Mouse (Mus musculus) hindbrain, embryonic 12.5 days (tissue): ENCODE results near the gene Tpcn2. TPM values are rescaled to one million over a fixed set of nuclear protein-coding genes. Genes with fewer than 3 reads are reported as not detected.

Source experiments
- ATAC-seq: fragments of 200-750 bp; cut with Nextera tagmentation; 2 replicates; pipeline ENCODE4 v1.8.0; 2017; ENCODE audit warnings: moderate TSS enrichment; ENCODE audit not compliant: low FRiP score
- H3K27ac ChIP-seq: fragments of 300-500 bp; sonication (generic); 2 replicates; pipeline ENCODE4 v1.5.1; 2016; ENCODE audit warnings: mild to moderate bottlenecking
- H3K27me3 ChIP-seq: fragments of 300-500 bp; sonication (generic); 2 replicates; pipeline ENCODE4 v1.6.1; 2016; ENCODE audit warnings: mild to moderate bottlenecking
- H3K36me3 ChIP-seq: fragments of 300-500 bp; sonication (generic); 2 replicates; pipeline ENCODE4 v1.6.1; 2016; ENCODE audit warnings: mild to moderate bottlenecking
- H3K4me1 ChIP-seq: fragments of 300-500 bp; sonication (generic); 2 replicates; pipeline ENCODE4 v1.6.1; 2016
- H3K4me2 ChIP-seq: fragments of 300-500 bp; sonication (generic); replicated peaks from 2 replicates; pipeline ENCODE4 v1.6.1; 2016; ENCODE audit warnings: mild to moderate bottlenecking
- H3K4me3 ChIP-seq: fragments of 300-500 bp; sonication (generic); 2 replicates; pipeline ENCODE4 v1.5.1; 2016; ENCODE audit warnings: mild to moderate bottlenecking
- H3K9ac ChIP-seq: fragments of 300-500 bp; sonication (generic); 2 replicates; pipeline ENCODE4 v1.6.1; 2016; ENCODE audit warnings: mild to moderate bottlenecking, moderate library complexity
- H3K9me3 ChIP-seq: fragments of 300-500 bp; sonication (generic); replicated peaks from 2 replicates; pipeline ENCODE4 v1.6.1; 2016; ENCODE audit warnings: mild to moderate bottlenecking
- WGBS: fragments of 180-500 bp; shearing (Covaris S2); methylation state at CpG from one replicate; pipeline ENCODE4 v1.1.7; 2016; 5-methylcytosine and 5-hydroxymethylcytosine counted together
- polyA plus RNA-seq: library from polyadenylated mRNA; unstranded; fragments of >200 nt; fragmentation: Nextera tagmentation; extraction: Ambion mirVana; gene quantifications from 2 replicates; pipeline ENCODE4 v1.2.1, GENCODE M21; 2016

The Tpcn2 gene
- polyA plus RNA-seq, 1 experiment from 2014 or later: 6.8 TPM

- H3K4me1 ChIP-seq: peaks cover 27% of the 10 kb centered on the region
- H3K9ac ChIP-seq: no peak overlapping the region
- ATAC-seq: no peak
- H3K9me3 ChIP-seq: no peaks in the 10 kb centered on the region
- WGBS: 74% methylated on average over 6 of the region's 6 CpGs
- no peak overlapping the region for H3K27ac ChIP-seq
- H3K27me3 ChIP-seq: no peaks in the 10 kb centered on the region
- H3K36me3 ChIP-seq: no peaks in the 10 kb centered on the region
- no peak overlapping the region for H3K4me3 ChIP-seq
- H3K4me2 ChIP-seq: no peak overlapping the region
These were observed 91.0 kb downstream of the Tpcn2 start for GRCm38 (mm10) chr7:145192836-145193235.

GRCm38 (mm10) chr7:145190520-145190919 lies 93.3 kb downstream of the Tpcn2 start:
- Histone ChIP-seq H3K36me3 (no peaks in the 10 kb centered on the region), H3K27me3 (no peaks in the 10 kb centered on the region), H3K4me2 (no peak overlapping the region), H3K9me3 (no peaks in the 10 kb centered on the region), H3K4me1 (peaks cover 20% of the 10 kb centered on the region), H3K4me3 (no peak overlapping the region), H3K27ac (no peak overlapping the region), H3K9ac (no peak overlapping the region)
- no peak for ATAC-seq

GRCm38 (mm10) chr7:145189342-145189741 lies 94.5 kb downstream of the Tpcn2 start:
- H3K27me3 ChIP-seq: no peaks in the 10 kb centered on the region
- 52% methylated on average over 8 of the region's 8 CpGs for WGBS
- no peaks in the 10 kb centered on the region for H3K36me3 ChIP-seq
- no peak for ATAC-seq
- no peak overlapping the region for H3K27ac ChIP-seq
- no peak overlapping the region for H3K4me2 ChIP-seq
- H3K4me3 ChIP-seq: no peak overlapping the region
- H3K9ac ChIP-seq: no peak overlapping the region
- no peaks in the 10 kb centered on the region for H3K9me3 ChIP-seq
- peaks cover 9% of the 10 kb centered on the region for H3K4me1 ChIP-seq

- Histone ChIP-seq H3K36me3 (no peaks in the 10 kb centered on the region), H3K27ac (no peak overlapping the region), H3K9ac (no peak overlapping the region), H3K4me3 (no peak overlapping the region), H3K4me1 (peaks cover 4% of the 10 kb centered on the region; the same call in 1 of the 2 replicates), H3K9me3 (no peaks in the 10 kb centered on the region), H3K4me2 (no peak overlapping the region), H3K27me3 (no peaks in the 10 kb centered on the region)
- 69% methylated on average over 3 of the region's 3 CpGs for WGBS
- ATAC-seq: no peak
These were observed 96.0 kb downstream of the Tpcn2 start for GRCm38 (mm10) chr7:145187802-145188201.

GRCm38 (mm10) chr7:145182388-145182787 lies 101.4 kb downstream of the Tpcn2 start:
- Histone ChIP-seq H3K27me3 (no peaks in the 10 kb centered on the region), H3K4me2 (no peak overlapping the region), H3K4me1 (peaks cover 15% of the 10 kb centered on the region), H3K9me3 (no peaks in the 10 kb centered on the region), H3K27ac (no peak overlapping the region), H3K4me3 (no peak overlapping the region), H3K36me3 (no peaks in the 10 kb centered on the region), H3K9ac (no peak overlapping the region)
- 50% methylated on average over 4 of the region's 4 CpGs for WGBS
- ATAC-seq: no peak

GRCm38 (mm10) chr7:145181376-145182034 lies 102.3 kb downstream of the Tpcn2 start:
- Histone ChIP-seq H3K4me3 (no peak overlapping the region), H3K36me3 (no peaks in the 10 kb centered on the region), H3K4me2 (no peak overlapping the region), H3K9ac (no peak overlapping the region), H3K27ac (peak overlapping the region; percentile 49; the same call in 1 of the 2 replicates), H3K9me3 (no peaks in the 10 kb centered on the region), H3K4me1 (peaks cover 23% of the 10 kb centered on the region), H3K27me3 (no peaks in the 10 kb centered on the region)
- whole genome bisulfite sequencing: 50% methylated on average over 11 of the region's 11 CpGs
- ATAC-seq: no peak

- Histone ChIP-seq H3K27me3 (no peaks in the 10 kb centered on the region), H3K4me2 (no peak overlapping the region), H3K36me3 (no peaks in the 10 kb centered on the region), H3K4me1 (peaks cover 25% of the 10 kb centered on the region), H3K9ac (no peak overlapping the region), H3K9me3 (no peaks in the 10 kb centered on the region), H3K27ac (no peak overlapping the region), H3K4me3 (no peak overlapping the region)
- no peak for ATAC-seq
- 48% methylated on average over 5 of the region's 5 CpGs for WGBS
These were observed 104.1 kb downstream of the Tpcn2 start for GRCm38 (mm10) chr7:145179691-145180091.

- no peaks in the 10 kb centered on the region for H3K36me3 ChIP-seq
- no peak overlapping the region for H3K4me3 ChIP-seq
- 37% methylated on average over 15 of the region's 15 CpGs for WGBS
- H3K9me3 ChIP-seq: no peaks in the 10 kb centered on the region
- H3K4me2 ChIP-seq: no peak overlapping the region
- ATAC-seq: 0 out of 2 replicates have a peak, but pooled peaks have one; percentile 23
- H3K9ac ChIP-seq: 0 out of 2 replicates have a peak overlapping the region, but pooled peaks have one; percentile 8
- peaks cover 5% of the 10 kb centered on the region for H3K27me3 ChIP-seq
- peaks cover 34% of the 10 kb centered on the region for H3K4me1 ChIP-seq
- peak overlapping the region; percentile 44; the same call in 1 of the 2 replicates for H3K27ac ChIP-seq
These were observed 106.8 kb downstream of the Tpcn2 start for GRCm38 (mm10) chr7:145176750-145177589.

- Histone ChIP-seq H3K27ac (peak overlapping the region; percentile 64), H3K9ac (no peak overlapping the region), H3K4me1 (peaks cover 22% of the 10 kb centered on the region), H3K4me3 (no peak overlapping the region), H3K4me2 (peak overlapping the region; percentile 38), H3K9me3 (no peaks in the 10 kb centered on the region), H3K27me3 (peaks cover 8% of the 10 kb centered on the region), H3K36me3 (no peaks in the 10 kb centered on the region)
- WGBS: 33% methylated on average over 15 of the region's 15 CpGs
- ATAC-seq: peak; percentile 57
These were observed 110.2 kb downstream of the Tpcn2 start for GRCm38 (mm10) chr7:145173563-145173962.

GRCm38 (mm10) chr7:145173116-145173515 lies 110.7 kb downstream of the Tpcn2 start:
- peaks cover 8% of the 10 kb centered on the region for H3K27me3 ChIP-seq
- peak overlapping the region; percentile 5; the same call in 1 of the 2 replicates for H3K9ac ChIP-seq
- peak; percentile 88 for ATAC-seq
- peak overlapping the region; percentile 38 for H3K4me2 ChIP-seq
- H3K27ac ChIP-seq: peak overlapping the region; percentile 64
- no peak overlapping the region for H3K4me3 ChIP-seq
- no peaks in the 10 kb centered on the region for H3K9me3 ChIP-seq
- H3K4me1 ChIP-seq: peaks cover 22% of the 10 kb centered on the region
- 5% methylated on average over 12 of the region's 12 CpGs for WGBS
- H3K36me3 ChIP-seq: no peaks in the 10 kb centered on the region

GRCm38 (mm10) chr7:145169703-145170102 lies 114.1 kb downstream of the Tpcn2 start:
- ATAC-seq: no peak

More at GRCm38 (mm10) chr7:145169703-145170102, 114.1 kb downstream of the Tpcn2 start:
- Histone ChIP-seq H3K4me2 (no peak overlapping the region), H3K9ac (no peak overlapping the region), H3K36me3 (no peaks in the 10 kb centered on the region), H3K27me3 (peaks cover 8% of the 10 kb centered on the region), H3K9me3 (no peaks in the 10 kb centered on the region), H3K4me1 (peaks cover 12% of the 10 kb centered on the region), H3K27ac (no peak overlapping the region), H3K4me3 (no peak overlapping the region)
- WGBS: 76% methylated on average over 3 of the region's 3 CpGs
